Mouse (Mus musculus): ENCODE data around the gene Car2.

DNA sequence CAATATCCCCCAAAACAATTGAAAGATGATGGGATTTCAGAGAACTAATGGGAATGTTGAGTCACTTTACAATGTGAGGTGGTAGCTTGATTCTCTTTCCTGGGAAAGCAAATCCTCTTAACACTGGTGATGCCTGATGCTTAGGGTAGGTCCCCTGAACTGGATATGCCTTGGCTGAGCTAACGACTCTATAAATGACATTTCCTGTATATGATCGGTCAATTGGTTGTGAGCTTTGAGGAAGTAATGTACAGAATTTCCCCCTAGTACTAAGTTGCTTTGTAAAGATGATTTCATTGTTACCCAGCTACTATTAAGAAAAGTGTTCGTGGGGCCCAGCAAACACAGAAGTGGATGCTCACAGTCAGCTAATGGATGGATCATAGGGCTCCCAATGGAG lies 6.9 kb downstream of the Car2 start:
- no peak for TF ChIP-seq CTCF (conservative IDR thresholded peaks at IDR 0.05; ENCODE audit: low read length)
- TF ChIP-seq POU5F1 (IDR thresholded peaks at IDR 0.05; ENCODE audit: borderline replicate concordance, low read length), result no peak
- no peak for TF ChIP-seq NANOG (IDR thresholded peaks at IDR 0.05; ENCODE audit: borderline replicate concordance, low read length)

All from E14TG2a.4 (cell line).